Mouse (Mus musculus) midbrain, embryonic 11.5 days (tissue): ENCODE data around the gene Hyal3. TPM values are rescaled to one million over a fixed set of nuclear protein-coding genes. Genes with fewer than 3 reads are reported as not detected.

Experiments used
- ATAC-seq: fragments of 200-750 bp; cut with Nextera tagmentation; 2 replicates; pipeline ENCODE4 v1.8.0; 2017; ENCODE audit warnings: moderate TSS enrichment, moderate library complexity; ENCODE audit not compliant: low FRiP score
- DNase-seq: peaks from one replicate; pipeline ENCODE4 v3.0.0; 2015; ENCODE audit warnings: low spot score; ENCODE audit errors: missing footprints
- H3K27ac ChIP-seq: fragments of 300-500 bp; sonication (generic); 2 replicates; pipeline ENCODE4 v1.5.1; 2014; ENCODE audit warnings: low read depth, low read length
- H3K27me3 ChIP-seq: fragments of 300-500 bp; sonication (generic); 2 replicates; pipeline ENCODE4 v1.6.1; 2014; ENCODE audit warnings: mild to moderate bottlenecking, low read length, moderate library complexity, mixed read lengths; ENCODE audit not compliant: control insufficient read depth, insufficient read depth
- H3K36me3 ChIP-seq: fragments of 300-500 bp; sonication (generic); 2 replicates; pipeline ENCODE4 v1.6.1; 2014; ENCODE audit warnings: mild to moderate bottlenecking, low read length, moderate library complexity, mixed read lengths; ENCODE audit not compliant: control insufficient read depth, insufficient read depth
- H3K4me1 ChIP-seq: fragments of 300-500 bp; sonication (generic); 2 replicates; pipeline ENCODE4 v1.6.1; 2014; ENCODE audit warnings: low read length; ENCODE audit not compliant: control insufficient read depth, insufficient read depth
- H3K4me2 ChIP-seq: fragments of 300-500 bp; sonication (generic); 2 replicates; pipeline ENCODE4 v1.6.1; 2014; ENCODE audit warnings: mild to moderate bottlenecking, moderate library complexity
- H3K4me3 ChIP-seq: fragments of 300-500 bp; sonication (generic); 2 replicates; pipeline ENCODE4 v1.5.1; 2014; ENCODE audit warnings: low read depth, low read length
- H3K9ac ChIP-seq: fragments of 300-500 bp; sonication (generic); 2 replicates; pipeline ENCODE4 v1.6.1; 2014; ENCODE audit warnings: low read length
- H3K9me3 ChIP-seq: fragments of 300-500 bp; sonication (generic); 2 replicates; pipeline ENCODE4 v1.6.1; 2016; ENCODE audit warnings: low read length; ENCODE audit not compliant: control insufficient read depth
- WGBS: fragments of 180-500 bp; shearing (Covaris S2); extraction: QIAGEN DNeasy Blood & Tissue Kit; methylation state at CpG from one replicate; pipeline ENCODE4 v1.1.7; 2014; 5-methylcytosine and 5-hydroxymethylcytosine counted together
- polyA plus RNA-seq: library from polyadenylated mRNA; unstranded; fragments of >200 nt; fragmentation: Nextera tagmentation; extraction: Ambion mirVana; gene quantifications from 2 replicates; pipeline ENCODE4 v1.2.1, GENCODE M21; 2014

Gene Hyal3
- polyA plus RNA-seq, result 0.33 and 0.47 TPM in 2 replicates

DNA sequence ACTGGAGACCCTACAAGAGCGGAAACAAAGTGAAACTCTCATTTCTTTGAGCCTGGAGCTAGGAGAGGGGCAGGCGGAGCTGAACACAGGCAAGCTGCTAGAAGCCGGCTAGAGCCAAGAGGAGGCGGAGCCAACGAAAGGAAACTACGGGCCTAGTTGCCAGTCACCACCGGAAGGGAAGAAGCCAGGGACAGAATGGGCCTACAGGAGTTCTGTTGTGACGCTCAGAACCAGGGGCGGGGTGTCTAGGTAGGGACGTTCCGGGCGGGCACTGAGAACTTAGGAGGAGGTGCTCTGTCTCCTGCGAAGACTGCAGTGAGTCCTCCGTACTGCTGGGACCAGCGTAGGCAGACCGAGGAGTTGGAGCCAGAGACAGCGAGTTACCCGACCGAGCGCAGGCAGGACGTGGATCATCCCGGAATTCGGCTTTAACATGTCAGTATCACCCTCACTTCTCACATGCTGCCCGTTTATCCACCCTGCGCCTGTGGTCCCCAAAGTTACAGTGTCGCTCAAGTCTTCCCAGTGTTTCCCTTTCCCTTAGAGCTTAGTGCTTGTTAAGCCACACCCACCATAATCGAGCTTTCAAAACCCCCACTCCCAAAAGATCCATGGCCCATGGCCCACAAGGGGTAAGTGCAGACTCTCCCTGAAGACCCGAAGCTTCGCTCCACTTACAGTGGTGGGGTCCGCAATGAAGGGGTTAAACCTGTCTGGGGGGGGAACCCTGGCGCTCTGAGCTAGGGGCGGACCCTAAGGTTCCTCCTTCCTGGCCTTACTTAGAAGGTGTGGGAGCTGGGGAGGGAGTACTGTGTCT lies at the start of gene Hyal3:
Hyal3 (plus strand) TSS at position 318 of the 817 bp plus-strand sequence.
- Histone ChIP-seq H3K36me3 (no peaks in the 10 kb centered on the region), H3K27me3 (no peaks in the 10 kb centered on the region), H3K27ac (peak within 1 kb of the TSS; percentile 37; the same call in 1 of the 2 replicates), H3K4me1 (peaks cover 24% of the 10 kb centered on the region), H3K9ac (peak within 1 kb of the TSS; percentile 79), H3K4me2 (peak within 1 kb of the TSS; percentile 70), H3K9me3 (no peaks in the 10 kb centered on the region), H3K4me3 (peak within 1 kb of the TSS; percentile 57)
- ATAC-seq (peak; percentile 66), DNase-seq (peak; percentile 94)
- 1% methylated on average over 32 of the region's 32 CpGs for WGBS

DNA sequence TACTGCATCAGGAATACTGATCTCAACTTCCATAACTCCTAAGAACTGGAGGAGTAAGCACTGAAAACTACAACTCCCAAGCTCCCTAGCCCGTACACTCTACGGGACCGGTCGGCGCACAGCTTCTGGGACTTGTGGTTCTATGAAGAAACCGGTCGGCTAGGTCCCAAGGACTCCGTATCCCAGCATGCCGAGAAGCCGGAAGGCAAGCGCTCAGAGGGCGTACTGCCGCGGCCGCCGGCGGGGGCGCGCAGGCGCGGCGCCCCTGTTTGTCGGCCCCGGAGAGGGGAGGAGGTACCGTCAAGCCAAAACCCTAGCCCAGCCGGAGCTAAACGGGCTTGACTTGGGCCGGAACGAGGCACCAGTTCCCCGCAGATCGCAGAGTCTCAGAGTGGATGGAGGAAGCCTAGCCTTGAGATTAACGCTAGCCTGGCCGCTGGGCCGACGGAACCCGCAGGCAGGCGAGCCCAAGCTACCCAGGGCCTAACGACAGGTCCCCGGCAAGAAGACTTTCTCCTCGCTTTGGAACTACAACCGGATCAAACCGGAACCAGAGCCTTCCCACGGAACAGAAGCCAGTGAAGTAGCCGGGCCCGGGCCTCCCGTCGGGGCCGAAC lies 46.7 kb upstream of the Hyal3 start, which contains the start of gene Tmem115:
Tmem115 (plus strand) TSS at position 155 of the 617 bp plus-strand sequence.
- Histone ChIP-seq H3K36me3 (peaks cover 5% of the 10 kb centered on the region; the same call in 1 of the 2 replicates), H3K4me1 (peaks cover 23% of the 10 kb centered on the region), H3K9me3 (no peaks in the 10 kb centered on the region), H3K9ac (peak within 1 kb of the TSS; percentile 75), H3K27ac (no peak within 1 kb of the TSS), H3K27me3 (no peaks in the 10 kb centered on the region), H3K4me3 (peak within 1 kb of the TSS; percentile 65), H3K4me2 (peak within 1 kb of the TSS; percentile 92)
- WGBS, result under 1% methylated on average over 48 of the region's 48 CpGs
- ATAC-seq (peak; percentile 98), DNase-seq (peak; percentile 97)

DNA sequence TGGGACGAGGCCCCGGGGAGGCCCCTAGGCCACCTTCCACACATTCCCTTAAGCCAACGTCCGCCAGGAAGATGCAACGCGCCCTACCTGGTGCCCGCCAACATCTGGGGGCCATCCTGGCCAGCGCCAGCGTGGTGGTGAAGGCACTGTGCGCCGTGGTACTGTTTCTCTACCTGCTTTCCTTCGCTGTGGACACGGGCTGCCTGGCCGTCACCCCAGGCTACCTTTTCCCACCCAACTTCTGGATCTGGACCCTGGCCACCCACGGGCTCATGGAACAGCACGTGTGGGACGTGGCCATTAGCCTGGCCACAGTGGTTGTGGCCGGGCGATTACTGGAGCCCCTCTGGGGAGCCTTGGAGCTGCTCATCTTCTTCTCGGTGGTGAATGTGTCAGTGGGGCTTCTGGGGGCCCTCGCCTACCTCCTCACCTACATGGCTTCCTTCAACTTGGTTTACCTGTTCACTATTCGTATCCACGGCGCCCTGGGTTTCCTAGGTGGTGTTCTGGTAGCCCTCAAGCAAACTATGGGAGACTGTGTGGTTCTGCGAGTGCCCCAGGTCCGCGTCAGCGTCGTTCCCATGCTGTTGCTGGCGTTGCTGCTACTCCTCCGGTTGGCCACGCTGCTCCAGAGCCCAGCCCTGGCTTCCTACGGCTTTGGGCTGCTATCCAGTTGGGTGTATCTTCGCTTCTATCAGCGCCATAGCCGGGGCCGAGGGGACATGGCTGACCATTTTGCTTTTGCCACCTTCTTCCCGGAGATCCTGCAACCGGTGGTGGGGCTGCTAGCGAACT lies 46.0 kb upstream of the Hyal3 start:
- Histone ChIP-seq H3K4me2 (peak overlapping the region; percentile 92), H3K4me1 (peaks cover 23% of the 10 kb centered on the region), H3K9me3 (no peaks in the 10 kb centered on the region), H3K27me3 (no peaks in the 10 kb centered on the region), H3K36me3 (peaks cover 5% of the 10 kb centered on the region; the same call in 1 of the 2 replicates), H3K27ac (no peak overlapping the region), H3K4me3 (peak overlapping the region; percentile 65), H3K9ac (peak overlapping the region; percentile 75)
- under 1% methylated on average over 40 of the region's 40 CpGs for WGBS
- ATAC-seq, result peak; percentile 43
- DNase-seq, result peak; percentile 86

DNA sequence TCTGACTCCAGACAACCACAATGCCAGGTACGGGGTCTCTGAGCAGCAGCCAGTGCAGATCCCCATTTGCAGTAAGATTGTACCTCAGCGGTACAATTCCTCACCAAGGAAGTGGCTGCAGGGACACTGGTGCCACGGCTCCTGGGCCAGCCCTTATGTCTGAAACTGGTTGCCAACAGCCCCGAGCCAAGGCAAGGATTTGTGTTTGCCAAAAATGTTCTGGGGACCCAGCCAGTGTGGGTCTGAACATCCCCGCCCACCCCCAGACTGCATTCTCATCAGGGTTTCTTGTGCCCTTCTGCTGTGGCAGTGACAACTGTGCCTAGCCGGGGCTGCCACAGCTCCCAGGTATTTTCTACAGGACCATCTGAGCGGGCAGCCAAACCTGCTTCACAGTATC lies 42.4 kb upstream of the Hyal3 start:
- Histone ChIP-seq H3K4me2 (no peak overlapping the region), H3K27me3 (no peaks in the 10 kb centered on the region), H3K4me1 (peaks cover 34% of the 10 kb centered on the region), H3K4me3 (no peak overlapping the region), H3K9me3 (no peaks in the 10 kb centered on the region), H3K27ac (no peak overlapping the region), H3K36me3 (peaks cover 5% of the 10 kb centered on the region; the same call in 1 of the 2 replicates), H3K9ac (no peak overlapping the region)
- DNase-seq (no peak), ATAC-seq (no peak)
- 97% methylated on average over 7 of the region's 7 CpGs for WGBS

DNA sequence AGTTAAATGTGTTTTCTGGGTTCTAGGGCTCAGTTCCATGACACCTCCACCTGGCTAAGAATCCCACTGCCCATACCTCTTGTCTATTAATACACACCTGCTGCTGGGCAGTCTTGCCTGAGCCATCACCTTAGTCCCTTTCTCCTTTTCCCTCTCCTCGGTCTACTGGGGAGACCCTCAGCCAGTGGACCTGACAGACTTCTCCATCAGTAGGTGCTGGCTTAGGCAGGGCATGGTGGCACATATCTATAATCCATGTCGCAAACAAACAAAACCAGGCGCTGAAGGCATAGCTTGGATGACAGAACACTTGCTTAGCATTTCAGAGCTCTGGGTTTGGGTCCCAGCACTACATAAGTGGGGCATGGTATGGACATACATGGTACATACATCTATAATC lies 41.9 kb upstream of the Hyal3 start:
- Histone ChIP-seq H3K27me3 (no peaks in the 10 kb centered on the region), H3K4me1 (peaks cover 34% of the 10 kb centered on the region), H3K9me3 (no peaks in the 10 kb centered on the region), H3K9ac (no peak overlapping the region), H3K27ac (no peak overlapping the region), H3K4me3 (no peak overlapping the region), H3K36me3 (peaks cover 5% of the 10 kb centered on the region; the same call in 1 of the 2 replicates), H3K4me2 (no peak overlapping the region)
- 97% methylated on average over 3 of the region's 3 CpGs for WGBS
- no peak for DNase-seq
- ATAC-seq, result no peak

DNA sequence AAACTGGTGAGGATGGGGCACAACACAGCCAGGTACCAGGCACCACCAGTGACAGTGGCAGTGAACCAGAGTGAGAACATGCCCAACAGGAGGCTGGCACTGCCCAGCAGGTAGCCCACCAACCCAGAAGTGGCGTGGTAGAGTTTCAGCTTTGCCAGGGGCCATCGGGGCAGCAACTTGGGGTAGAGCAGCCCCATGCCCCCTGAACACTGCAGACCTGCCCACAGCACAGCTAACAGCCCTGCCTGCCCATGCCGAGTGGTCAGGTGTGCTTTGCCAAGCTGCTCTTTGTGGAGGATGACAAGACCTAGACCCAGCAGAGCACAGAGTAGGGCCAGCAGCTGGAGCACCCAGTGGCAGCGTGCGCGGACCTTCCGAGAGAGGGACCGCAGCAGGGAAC lies 40.7 kb upstream of the Hyal3 start:
- ATAC-seq, result no peak
- Histone ChIP-seq H3K4me2 (no peak overlapping the region), H3K36me3 (peaks cover 14% of the 10 kb centered on the region), H3K4me1 (peaks cover 34% of the 10 kb centered on the region), H3K27me3 (no peaks in the 10 kb centered on the region), H3K9me3 (no peaks in the 10 kb centered on the region), H3K4me3 (no peak overlapping the region), H3K9ac (no peak overlapping the region), H3K27ac (no peak overlapping the region)
- DNase-seq, result no peak
- WGBS, result 91% methylated on average over 8 of the region's 8 CpGs

DNA sequence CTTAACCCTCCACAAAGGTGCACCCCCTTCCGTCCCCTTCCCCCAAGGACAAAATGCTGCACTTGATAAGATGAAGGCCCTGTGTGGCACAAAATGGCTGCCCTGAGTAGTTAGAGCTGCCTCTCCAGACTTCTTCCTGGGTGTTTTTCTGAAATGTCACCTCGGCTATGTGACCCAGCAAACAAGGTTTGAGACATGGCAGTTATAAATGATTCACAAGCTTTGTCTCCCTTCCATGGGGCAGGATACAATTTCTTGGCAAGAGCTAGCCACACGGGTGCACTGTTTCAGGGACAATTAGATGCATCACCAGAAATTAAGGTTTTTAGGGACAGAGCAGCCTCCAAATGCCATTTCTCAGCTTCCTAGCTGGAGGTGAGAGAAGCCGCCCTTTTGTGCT lies 40.2 kb upstream of the Hyal3 start:
- 85% methylated on average over 4 of the region's 4 CpGs for WGBS
- Histone ChIP-seq H3K9me3 (no peaks in the 10 kb centered on the region), H3K9ac (no peak overlapping the region), H3K4me2 (no peak overlapping the region), H3K4me3 (no peak overlapping the region), H3K4me1 (peaks cover 29% of the 10 kb centered on the region), H3K36me3 (peaks cover 14% of the 10 kb centered on the region), H3K27ac (no peak overlapping the region), H3K27me3 (no peaks in the 10 kb centered on the region)
- DNase-seq (no peak), ATAC-seq (no peak)

DNA sequence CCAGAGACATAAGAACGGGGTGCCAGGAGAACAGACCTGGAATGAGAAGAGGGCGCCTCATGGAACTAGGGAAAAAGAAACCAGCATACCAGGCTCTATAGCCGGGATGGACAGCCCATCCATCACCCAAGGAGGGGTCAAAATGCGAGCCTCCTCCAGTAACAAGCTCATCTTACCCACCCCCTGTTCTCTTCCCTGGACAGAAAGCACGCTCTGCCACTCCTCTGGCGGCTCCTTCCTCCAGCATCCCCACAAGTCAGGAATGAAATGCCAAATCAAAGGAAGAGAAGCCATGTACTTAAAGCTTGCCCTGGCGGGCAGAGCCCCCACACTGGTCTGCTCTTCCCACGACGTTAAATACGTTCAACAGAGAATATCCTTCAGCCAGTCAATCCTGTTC lies 39.6 kb upstream of the Hyal3 start:
- Histone ChIP-seq H3K9ac (peak overlapping the region; percentile 72), H3K9me3 (no peaks in the 10 kb centered on the region), H3K27me3 (no peaks in the 10 kb centered on the region; the same call in 1 of the 2 replicates), H3K4me1 (peaks cover 23% of the 10 kb centered on the region), H3K4me2 (peak overlapping the region; percentile 65), H3K4me3 (peak overlapping the region; percentile 71; the same call in 1 of the 2 replicates), H3K27ac (no peak overlapping the region), H3K36me3 (peaks cover 14% of the 10 kb centered on the region)
- DNase-seq (no peak), ATAC-seq (no peak)
- 41% methylated on average over 10 of the region's 10 CpGs for WGBS
